Mouse (Mus musculus): ENCODE data around the gene Adora2a. TPM values are rescaled to one million over a fixed set of nuclear protein-coding genes. Genes with fewer than 3 reads are reported as not detected.
"Not testable (repeated sequence)": the region's sequence is repeated elsewhere in the genome, so short reads cannot be mapped to it uniquely, and the experiment has no call there.

Gene Adora2a
- polyA plus RNA-seq, 1 experiment: 30.8 TPM

GRCm38 (mm10) chr10:75335075-75335474, 18.4 kb downstream of the Adora2a start:
- H3K27ac ChIP-seq (ENCODE audit: insufficient read depth, low read length): no peak overlapping the region
- 93% methylated on average over 6 of the region's 6 CpGs for WGBS
- TF ChIP-seq POLR2A (IDR thresholded peaks at IDR 0.05; ENCODE audit: low read depth, low read length) (no peak), CTCF (IDR thresholded peaks at IDR 0.05; ENCODE audit: extremely low read depth, insufficient read depth, insufficient read length, insufficient replicate concordance) (no peak)
- H3K4me3 ChIP-seq (ENCODE audit: extremely low read depth, insufficient read depth, insufficient read length): no peak overlapping the region
- H3K36me3 ChIP-seq (ENCODE audit: control insufficient read depth, insufficient read depth, low read length): peaks cover 8% of the 10 kb centered on the region; the same call in 1 of the 2 replicates
- H3K27me3 ChIP-seq (ENCODE audit: control insufficient read depth, insufficient read depth, low read length): no peaks in the 10 kb centered on the region
- no peak for DNase-seq (ENCODE audit: low read depth in 1 of 2, low spot score in 2 of 2)
- peaks cover 6% of the 10 kb centered on the region; the same call in 1 of the 2 replicates for H3K4me1 ChIP-seq (ENCODE audit: control insufficient read depth, insufficient read depth, insufficient read length)

DNA sequence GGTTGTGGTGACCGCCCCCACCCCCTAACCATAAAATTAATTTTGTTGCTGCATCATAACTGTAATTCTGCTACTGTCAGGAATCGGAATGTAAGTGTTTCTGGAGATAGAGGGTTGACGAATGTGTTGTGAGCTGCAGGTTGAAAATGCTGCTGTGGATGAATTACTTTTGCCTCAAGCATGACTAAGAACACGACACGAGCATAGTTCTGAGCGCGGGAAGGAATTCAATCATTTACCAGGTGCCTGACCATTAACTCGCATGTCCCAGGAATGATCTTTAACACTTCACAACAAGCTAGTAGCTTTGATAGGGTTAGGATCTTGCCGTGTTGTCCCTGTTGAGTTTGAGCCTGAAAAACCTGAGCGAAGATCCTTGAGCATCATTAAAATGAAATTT, 20.6 kb downstream of the Adora2a start:
- H3K4me1 ChIP-seq (ENCODE audit: control insufficient read depth, insufficient read depth, insufficient read length): peaks cover 6% of the 10 kb centered on the region; the same call in 1 of the 2 replicates
- no peak for TF ChIP-seq CTCF (IDR thresholded peaks at IDR 0.05; ENCODE audit: extremely low read depth, insufficient read depth, insufficient read length, insufficient replicate concordance)
- no peak for TF ChIP-seq POLR2A (IDR thresholded peaks at IDR 0.05; ENCODE audit: low read depth, low read length)
- no peak overlapping the region for H3K27ac ChIP-seq (ENCODE audit: insufficient read depth, low read length)
- H3K4me3 ChIP-seq (ENCODE audit: extremely low read depth, insufficient read depth, insufficient read length): no peak overlapping the region
- H3K36me3 ChIP-seq (ENCODE audit: control insufficient read depth, insufficient read depth, low read length): peaks cover 8% of the 10 kb centered on the region; the same call in 1 of the 2 replicates
- WGBS: 92% methylated on average over 10 of the region's 10 CpGs
- no peak for DNase-seq (ENCODE audit: low read depth in 1 of 2, low spot score in 2 of 2)
- no peaks in the 10 kb centered on the region for H3K27me3 ChIP-seq (ENCODE audit: control insufficient read depth, insufficient read depth, low read length)

DNA sequence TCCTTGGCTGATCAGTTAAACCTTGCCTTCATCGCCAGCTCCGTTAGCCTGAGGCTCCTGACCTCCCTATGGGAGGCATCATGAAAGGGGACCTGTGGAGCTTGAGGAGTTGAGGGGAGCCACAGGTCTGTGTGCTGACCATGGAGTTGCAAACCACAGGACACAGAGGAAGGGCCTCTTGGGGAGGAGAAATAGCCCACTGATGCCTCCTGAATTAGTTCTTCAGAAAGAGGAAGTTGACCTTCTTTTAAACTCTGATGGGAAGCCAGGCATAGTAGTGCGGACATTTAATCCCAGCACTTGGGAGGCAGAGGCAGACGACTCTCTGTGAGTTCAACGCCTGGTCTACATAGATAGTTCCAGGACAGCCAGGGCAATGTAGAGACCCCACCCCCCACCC, 22.2 kb downstream of the Adora2a start:
- 0 out of 2 replicates have a peak, but pooled peaks cover under 1% of the 10 kb centered on the region for H3K36me3 ChIP-seq (ENCODE audit: control insufficient read depth, insufficient read depth, low read length)
- no peak overlapping the region for H3K27ac ChIP-seq (ENCODE audit: insufficient read depth, low read length)
- H3K27me3 ChIP-seq (ENCODE audit: control insufficient read depth, insufficient read depth, low read length): no peaks in the 10 kb centered on the region
- H3K4me1 ChIP-seq (ENCODE audit: control insufficient read depth, insufficient read depth, insufficient read length): peaks cover 6% of the 10 kb centered on the region; the same call in 1 of the 2 replicates
- H3K4me3 ChIP-seq (ENCODE audit: extremely low read depth, insufficient read depth, insufficient read length): no peak overlapping the region
- no peak for DNase-seq (ENCODE audit: low read depth in 1 of 2, low spot score in 2 of 2)
- TF ChIP-seq POLR2A (IDR thresholded peaks at IDR 0.05; ENCODE audit: low read depth, low read length) (no peak), CTCF (IDR thresholded peaks at IDR 0.05; ENCODE audit: extremely low read depth, insufficient read depth, insufficient read length, insufficient replicate concordance) (no peak)
- 19% methylated on average over 5 of the region's 5 CpGs for WGBS

GRCm38 (mm10) chr10:75339377-75339776, 22.7 kb downstream of the Adora2a start:
- no peak for TF ChIP-seq POLR2A (IDR thresholded peaks at IDR 0.05; ENCODE audit: low read depth, low read length)
- no peak for TF ChIP-seq CTCF (IDR thresholded peaks at IDR 0.05; ENCODE audit: extremely low read depth, insufficient read depth, insufficient read length, insufficient replicate concordance)
- 88% methylated on average over 7 of the region's 7 CpGs for WGBS
- H3K36me3 ChIP-seq (ENCODE audit: control insufficient read depth, insufficient read depth, low read length): no peaks in the 10 kb centered on the region
- H3K27me3 ChIP-seq (ENCODE audit: control insufficient read depth, insufficient read depth, low read length): no peaks in the 10 kb centered on the region
- no peak for DNase-seq (ENCODE audit: low read depth in 1 of 2, low spot score in 2 of 2)
- peaks cover 6% of the 10 kb centered on the region; the same call in 1 of the 2 replicates for H3K4me1 ChIP-seq (ENCODE audit: control insufficient read depth, insufficient read depth, insufficient read length)
- no peak overlapping the region for H3K4me3 ChIP-seq (ENCODE audit: extremely low read depth, insufficient read depth, insufficient read length)
- H3K27ac ChIP-seq (ENCODE audit: insufficient read depth, low read length): no peak overlapping the region

GRCm38 (mm10) chr10:75341936-75342335, 25.3 kb downstream of the Adora2a start:
- no peak for DNase-seq (ENCODE audit: low read depth in 1 of 2, low spot score in 2 of 2)
- no peaks in the 10 kb centered on the region for H3K27me3 ChIP-seq (ENCODE audit: control insufficient read depth, insufficient read depth, low read length)
- TF ChIP-seq CTCF (IDR thresholded peaks at IDR 0.05; ENCODE audit: extremely low read depth, insufficient read depth, insufficient read length, insufficient replicate concordance): no peak
- TF ChIP-seq POLR2A (IDR thresholded peaks at IDR 0.05; ENCODE audit: low read depth, low read length): no peak
- WGBS: 54% methylated on average over 8 of the region's 8 CpGs
- no peak overlapping the region for H3K4me3 ChIP-seq (ENCODE audit: extremely low read depth, insufficient read depth, insufficient read length)
- H3K36me3 ChIP-seq (ENCODE audit: control insufficient read depth, insufficient read depth, low read length): no peaks in the 10 kb centered on the region
- peaks cover 6% of the 10 kb centered on the region; the same call in 1 of the 2 replicates for H3K4me1 ChIP-seq (ENCODE audit: control insufficient read depth, insufficient read depth, insufficient read length)
- H3K27ac ChIP-seq (ENCODE audit: insufficient read depth, low read length): no peak overlapping the region

DNA sequence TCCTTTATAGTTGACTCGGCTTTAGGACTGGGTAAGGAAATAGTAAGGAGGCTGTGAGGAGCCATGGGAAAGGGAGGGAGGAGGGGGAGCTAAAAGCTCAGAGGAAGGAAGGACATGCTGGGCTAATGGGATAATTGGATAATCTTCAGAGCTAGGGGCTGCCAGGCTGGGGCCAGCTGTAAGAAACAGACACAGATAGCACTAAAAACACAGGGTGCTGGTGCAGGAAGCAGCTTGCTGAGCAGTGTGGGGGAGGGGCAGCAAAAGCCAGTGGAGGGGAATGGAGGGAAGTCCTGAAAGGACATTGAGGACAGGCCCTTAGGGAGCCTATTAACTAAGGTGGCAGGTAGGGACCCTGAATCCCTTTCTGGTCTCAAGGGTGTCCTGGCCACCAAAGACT, 27.9 kb downstream of the Adora2a start:
- not testable (repeated sequence) for H3K27ac ChIP-seq (ENCODE audit: insufficient read depth, low read length); H3K4me3 ChIP-seq (ENCODE audit: extremely low read depth, insufficient read depth, insufficient read length); DNase-seq (ENCODE audit: low read depth in 1 of 2, low spot score in 2 of 2); H3K4me1 ChIP-seq (ENCODE audit: control insufficient read depth, insufficient read depth, insufficient read length); H3K27me3 ChIP-seq (ENCODE audit: control insufficient read depth, insufficient read depth, low read length); H3K36me3 ChIP-seq (ENCODE audit: control insufficient read depth, insufficient read depth, low read length)
- WGBS: 87% methylated on average over 1 of the region's 1 CpGs

GRCm38 (mm10) chr10:75345265-75345664, 28.6 kb downstream of the Adora2a start:
- WGBS: 50% methylated on average over 2 of the region's 2 CpGs
- TF ChIP-seq POLR2A (IDR thresholded peaks at IDR 0.05; ENCODE audit: low read depth, low read length): no peak
- no peak for TF ChIP-seq CTCF (IDR thresholded peaks at IDR 0.05; ENCODE audit: extremely low read depth, insufficient read depth, insufficient read length, insufficient replicate concordance)
- no peak for DNase-seq (ENCODE audit: low read depth in 1 of 2, low spot score in 2 of 2)

More at GRCm38 (mm10) chr10:75345265-75345664, 28.6 kb downstream of the Adora2a start:
- H3K27ac ChIP-seq (ENCODE audit: insufficient read depth, low read length): no peak overlapping the region
- no peak overlapping the region for H3K4me3 ChIP-seq (ENCODE audit: extremely low read depth, insufficient read depth, insufficient read length)
- H3K27me3 ChIP-seq (ENCODE audit: control insufficient read depth, insufficient read depth, low read length): no peaks in the 10 kb centered on the region
- H3K4me1 ChIP-seq (ENCODE audit: control insufficient read depth, insufficient read depth, insufficient read length): no peaks in the 10 kb centered on the region
- H3K36me3 ChIP-seq (ENCODE audit: control insufficient read depth, insufficient read depth, low read length): no peaks in the 10 kb centered on the region

All from spleen, adult 2 months (tissue).